Mouse (Mus musculus) lung, postnatal 4 days (tissue): Measurements from ENCODE around the gene Rab8b.
A peak's percentile ranks its signal among the peaks of the same experiment; 100 is the strongest.
"Not testable (repeated sequence)": the region's sequence is repeated elsewhere in the genome, so short reads cannot be mapped to it uniquely, and the experiment has no call there.

ENCODE experiments used
- DNase-seq, 2 experiments: peaks; one replicate each; pipeline ENCODE4 v3.0.0; 2021

Gene Rab8b

DNA sequence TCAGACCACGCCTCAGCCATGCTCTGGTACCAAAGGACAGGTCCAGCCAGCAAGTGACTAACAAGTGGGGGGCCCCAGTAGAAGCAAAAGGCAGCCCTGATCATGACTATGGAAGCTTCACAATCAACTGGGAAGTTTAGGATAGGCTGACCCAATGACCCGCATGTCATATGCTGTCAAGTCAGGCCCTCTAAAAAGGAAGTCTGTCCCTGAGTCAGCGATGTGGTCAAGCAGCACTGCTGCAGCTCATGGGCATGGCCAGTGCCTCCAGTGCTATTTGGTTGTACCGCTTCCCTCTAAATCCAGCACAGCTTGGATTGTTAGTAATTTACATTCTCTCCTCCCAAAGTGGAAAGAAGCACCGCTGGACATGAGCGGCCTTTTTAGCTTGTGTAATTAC is 32.7 kb downstream of the Rab8b start:
- DNase-seq, result peak; percentile 36 to 41

- DNase-seq, result no peak
Observed at GRCm38 (mm10) chr9:66886366-66886765, 33.1 kb downstream of the Rab8b start.

DNA sequence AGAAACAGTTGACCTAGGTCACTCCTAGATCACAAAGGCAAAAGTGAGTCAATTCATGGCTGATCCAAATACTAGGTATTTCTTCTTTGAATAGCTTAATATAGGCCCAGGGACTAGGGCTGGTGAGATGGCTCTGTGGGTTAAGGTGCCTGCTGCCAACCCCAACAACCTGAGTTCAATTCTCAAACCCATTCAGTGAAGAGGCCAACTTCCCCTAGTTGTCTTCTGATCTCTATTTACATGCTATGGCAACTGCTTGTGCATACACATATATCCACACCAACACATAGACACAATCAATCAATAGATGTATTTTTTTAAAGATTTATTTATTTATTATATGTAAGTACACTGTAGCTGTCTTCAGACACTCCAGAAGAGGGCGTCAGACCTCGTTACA is 34.9 kb downstream of the Rab8b start:
- no peak for DNase-seq

DNA sequence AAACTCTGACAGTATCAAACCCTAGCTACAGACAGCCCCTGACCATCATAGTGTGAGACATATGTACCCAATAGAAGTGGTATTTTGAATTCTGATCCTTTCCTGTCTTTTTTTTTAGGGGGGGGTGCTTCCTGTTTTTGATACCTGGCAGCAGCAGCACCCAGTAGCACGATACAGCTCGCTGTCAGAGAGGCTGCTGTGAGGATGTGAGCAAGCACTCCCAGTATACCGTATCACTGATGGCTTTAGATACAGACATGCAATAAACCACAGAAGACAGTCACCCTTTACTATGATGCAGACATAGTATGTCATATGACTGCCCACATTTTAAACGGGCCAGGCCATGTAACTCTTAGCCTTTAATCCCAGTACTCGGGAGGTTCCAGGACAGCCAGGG is 36.0 kb downstream of the Rab8b start:
- no peak for DNase-seq

DNA sequence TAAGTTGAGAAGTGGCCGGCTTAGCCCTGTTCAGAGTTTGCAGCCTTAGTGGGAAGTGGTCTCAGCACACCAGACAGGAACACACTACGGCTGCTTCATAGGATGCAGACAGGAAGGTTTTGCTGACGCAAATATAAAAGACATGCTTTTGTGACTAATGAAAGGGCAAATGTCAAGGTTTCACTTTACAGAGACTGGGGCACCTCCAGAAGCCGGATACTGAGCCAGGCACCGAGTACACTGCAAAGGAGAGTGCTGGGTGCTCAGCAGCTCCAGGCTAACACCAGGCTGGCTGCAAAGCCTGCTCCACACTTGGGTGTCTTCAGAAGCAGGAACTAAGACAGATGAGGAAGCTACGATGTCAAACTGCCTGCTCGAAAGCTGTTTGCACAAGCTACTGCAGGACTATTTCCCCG is 37.1 kb downstream of the Rab8b start:
- peak; percentile 32 to 47 for DNase-seq

DNA sequence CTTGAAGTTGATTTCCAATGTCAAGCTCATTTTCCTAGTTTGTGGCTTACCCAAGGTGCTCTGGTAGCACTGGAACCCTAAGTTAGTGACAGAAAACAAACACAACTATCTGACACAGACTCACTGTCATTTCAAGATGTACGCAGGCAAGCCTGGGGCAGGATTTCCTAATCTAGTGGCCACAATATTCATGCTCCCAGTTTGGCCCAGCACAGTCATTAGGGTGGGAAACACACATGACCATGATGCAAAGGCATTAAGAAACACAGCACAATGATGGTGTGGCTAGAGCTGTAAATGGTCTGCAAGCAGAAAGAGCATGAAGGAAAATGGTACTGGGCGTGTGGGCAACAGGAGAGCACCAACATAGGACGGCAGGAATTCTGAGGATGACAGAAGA is 37.6 kb downstream of the Rab8b start:
- no peak for DNase-seq

DNA sequence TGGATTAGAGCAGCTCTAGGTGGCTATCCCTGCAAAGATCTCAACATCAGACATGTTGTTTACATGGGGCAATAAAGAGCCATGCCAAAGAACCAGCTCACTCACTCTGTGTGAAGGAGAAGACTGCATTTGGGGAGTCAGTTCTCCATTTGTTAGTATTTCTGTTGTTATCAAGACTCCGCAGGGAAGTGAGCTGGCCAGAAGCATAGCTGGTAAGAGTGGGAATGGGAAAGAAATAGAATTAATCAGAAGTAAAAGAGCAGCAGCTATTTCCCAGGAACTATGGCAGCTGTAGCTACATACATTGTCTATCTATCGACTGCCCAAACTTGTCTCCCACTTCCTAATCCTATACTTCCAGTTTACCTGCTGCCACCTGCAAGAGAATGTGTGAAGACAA is 38.7 kb downstream of the Rab8b start:
- no peak for DNase-seq

DNA sequence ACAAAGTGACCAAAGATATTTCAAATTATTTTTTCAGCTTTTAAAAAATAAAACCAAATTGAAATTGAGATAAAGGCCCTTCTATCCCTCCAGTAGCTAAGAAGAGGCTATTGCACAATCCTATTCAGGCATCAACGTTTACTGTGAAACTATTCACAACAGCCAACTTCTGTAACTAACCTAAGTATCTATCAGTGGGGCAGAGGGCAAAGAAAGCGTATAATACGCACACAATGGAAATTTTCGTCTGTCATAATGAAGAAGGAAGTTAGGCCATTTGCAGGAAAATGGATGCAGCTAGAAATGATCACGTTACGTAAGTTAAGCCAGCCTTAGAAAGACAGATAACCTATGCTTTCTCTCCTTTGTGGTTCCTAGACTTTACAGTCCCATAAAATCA is 40.0 kb downstream of the Rab8b start:
- no peak for DNase-seq

DNA sequence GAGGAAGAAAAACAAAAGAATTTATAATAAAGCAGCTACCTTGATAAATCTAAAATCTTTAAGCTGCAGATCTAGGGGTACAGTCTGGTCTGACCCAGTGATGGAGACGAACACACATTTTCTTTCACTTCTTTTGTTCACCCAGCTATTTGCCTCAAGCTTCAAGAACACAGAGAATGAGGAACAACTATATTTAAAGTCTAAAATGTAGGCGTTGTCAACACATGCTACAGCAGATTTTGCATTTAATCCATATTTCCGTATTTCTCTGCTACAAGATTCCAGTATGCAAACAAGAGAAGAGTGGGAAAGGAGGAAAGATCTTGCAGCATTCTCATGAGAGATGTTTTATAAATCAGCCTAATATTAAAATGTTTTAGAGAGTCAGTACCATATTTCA is 40.6 kb downstream of the Rab8b start:
- no peak for DNase-seq

DNA sequence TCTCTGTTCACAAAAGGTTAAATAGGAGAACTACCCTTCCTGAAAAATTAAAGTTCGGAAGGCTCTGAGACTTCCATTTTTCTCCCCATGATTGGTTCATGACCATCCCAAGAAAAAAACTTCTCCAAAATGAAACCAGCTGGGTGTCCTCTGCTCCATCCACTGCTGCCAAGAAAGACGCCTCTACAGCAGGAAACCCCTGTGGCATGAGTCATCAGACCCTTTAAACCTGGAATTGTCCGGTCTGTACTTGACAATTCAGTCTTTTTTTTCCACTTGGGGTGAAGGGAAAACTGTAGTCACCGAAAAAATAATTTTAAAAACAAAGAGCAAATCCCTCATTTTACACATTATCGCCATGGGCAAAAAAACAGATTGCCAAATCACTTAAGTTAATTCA is 42.9 kb downstream of the Rab8b start:
- DNase-seq, result peak; percentile 36 to 63

GRCm38 (mm10) chr9:66874297-66874696 is 45.2 kb downstream of the Rab8b start:
- no peak for DNase-seq

- DNase-seq, result no peak
Observed at GRCm38 (mm10) chr9:66873531-66873930, 46.0 kb downstream of the Rab8b start.

- DNase-seq, result not testable (repeated sequence)
Observed at GRCm38 (mm10) chr9:66873009-66873408, 46.5 kb downstream of the Rab8b start.

GRCm38 (mm10) chr9:66872015-66872727 is 47.3 kb downstream of the Rab8b start:
- DNase-seq, result peak; percentile 71 to 88

- DNase-seq, result no peak
Observed at GRCm38 (mm10) chr9:66864708-66865107, 54.8 kb downstream of the Rab8b start.

- DNase-seq, result peak in 1 of 2 experiments; percentile 44
Observed at GRCm38 (mm10) chr9:66863456-66863855, 56.0 kb downstream of the Rab8b start.

DNA sequence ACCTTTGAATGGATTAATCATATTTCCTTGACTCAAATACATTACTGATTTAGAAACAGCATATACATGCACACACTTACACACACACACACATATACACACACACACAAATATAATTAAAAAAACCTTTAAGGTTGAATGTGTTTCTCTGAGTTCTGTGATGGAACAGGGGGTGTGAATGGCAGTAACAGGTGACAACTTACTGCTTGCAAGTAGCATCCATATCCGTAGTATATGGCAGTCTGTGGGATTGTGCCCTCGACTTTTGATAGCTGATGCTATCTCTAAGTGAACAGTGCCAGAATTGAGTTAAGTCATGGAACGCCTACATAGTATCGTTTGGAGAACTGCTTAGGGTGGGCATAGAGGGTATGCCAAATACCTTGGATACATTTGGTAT is 57.3 kb downstream of the Rab8b start:
- no peak for DNase-seq

DNA sequence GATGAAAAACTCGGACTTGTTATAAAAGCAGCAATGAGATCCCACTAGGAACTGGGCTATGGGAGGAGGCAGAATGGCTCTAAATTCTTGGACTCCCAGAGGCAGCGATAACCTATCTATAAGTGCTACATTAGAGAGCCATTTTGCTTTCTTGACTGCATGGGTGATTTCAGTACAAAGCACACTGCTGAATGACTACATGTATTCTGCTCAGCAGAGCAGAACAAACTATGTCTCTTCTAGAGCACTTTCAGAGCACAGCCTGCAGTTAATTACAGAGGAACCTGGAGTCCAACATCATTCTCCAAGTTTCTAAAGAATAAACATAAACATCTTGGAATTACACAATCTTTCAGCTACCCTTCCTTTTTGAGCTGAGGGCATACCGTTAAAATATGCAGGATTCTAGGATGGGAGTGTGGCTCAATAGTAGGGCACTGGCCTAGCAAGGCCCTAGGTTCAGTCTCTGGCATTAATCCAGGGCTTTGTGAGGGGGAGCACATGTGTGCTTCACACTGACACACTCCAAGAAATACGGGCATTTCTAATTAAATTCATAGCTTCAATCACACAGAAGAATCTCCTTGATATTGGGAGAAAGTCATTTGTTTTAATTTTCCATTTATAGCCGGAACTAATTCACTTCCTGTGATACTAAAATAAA is 58.3 kb downstream of the Rab8b start:
- DNase-seq, result no peak

DNA sequence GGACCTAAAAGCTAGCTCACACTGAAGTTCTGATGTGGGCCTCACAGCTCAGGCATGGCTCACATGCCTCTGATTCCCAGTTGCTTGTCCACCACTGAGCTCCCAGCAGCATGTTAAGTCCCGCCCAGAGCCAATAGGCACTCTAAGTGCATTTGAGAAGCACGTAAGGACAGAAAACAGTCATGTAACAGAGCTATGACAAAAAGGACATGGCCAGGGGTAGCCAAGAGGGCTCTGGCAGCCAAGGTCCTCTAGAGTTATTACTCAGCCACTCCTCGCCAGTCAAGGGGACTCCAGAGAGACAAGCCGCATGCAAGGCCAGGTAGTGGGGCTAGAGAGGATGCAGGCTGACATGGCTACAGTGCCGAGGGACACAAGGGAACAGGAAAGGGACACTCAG is 60.0 kb downstream of the Rab8b start:
- peak in 1 of 2 experiments; percentile 26 for DNase-seq

DNA sequence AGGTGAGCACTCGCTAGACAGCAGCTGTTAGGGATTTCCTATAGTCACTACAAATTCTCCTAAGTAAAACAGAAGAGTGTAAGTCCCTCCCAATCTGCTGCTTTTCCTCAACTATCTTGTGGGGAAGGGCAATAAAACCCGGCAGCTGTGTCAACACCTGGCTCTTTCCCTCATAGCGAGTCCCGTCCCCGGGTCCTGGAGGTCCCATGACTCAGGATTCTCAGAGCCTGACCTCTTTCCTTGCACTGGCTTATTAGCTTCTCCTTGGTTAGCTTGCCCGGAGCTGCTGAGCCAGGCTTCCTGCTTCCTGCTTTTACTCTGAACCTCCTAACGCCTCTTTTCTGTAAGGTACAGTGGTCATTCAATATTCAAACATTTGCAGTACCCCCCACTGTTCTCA is 63.6 kb downstream of the Rab8b start:
- no peak for DNase-seq

GRCm38 (mm10) chr9:66852592-66852991 is 66.9 kb downstream of the Rab8b start:
- no peak for DNase-seq

DNA sequence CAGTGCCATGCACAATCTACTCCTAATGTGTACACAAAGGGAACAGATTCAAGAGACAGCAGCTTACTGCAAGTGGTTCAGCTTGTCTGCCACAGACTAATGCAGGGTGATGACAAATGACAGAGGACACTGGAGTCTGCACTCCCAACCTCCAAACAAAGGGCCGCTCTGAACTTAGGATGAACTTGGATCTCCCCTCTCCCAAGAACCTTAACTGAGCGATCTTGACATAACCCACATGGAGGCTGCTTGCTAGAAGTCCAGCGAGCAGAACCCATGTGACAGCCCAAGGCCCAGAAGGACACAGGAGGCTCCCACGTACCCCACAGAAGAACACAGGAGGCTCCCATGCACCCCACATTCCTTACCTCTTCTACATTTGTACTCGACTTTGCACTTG is 68.5 kb downstream of the Rab8b start:
- peak in 1 of 2 experiments; percentile 28 for DNase-seq

DNA sequence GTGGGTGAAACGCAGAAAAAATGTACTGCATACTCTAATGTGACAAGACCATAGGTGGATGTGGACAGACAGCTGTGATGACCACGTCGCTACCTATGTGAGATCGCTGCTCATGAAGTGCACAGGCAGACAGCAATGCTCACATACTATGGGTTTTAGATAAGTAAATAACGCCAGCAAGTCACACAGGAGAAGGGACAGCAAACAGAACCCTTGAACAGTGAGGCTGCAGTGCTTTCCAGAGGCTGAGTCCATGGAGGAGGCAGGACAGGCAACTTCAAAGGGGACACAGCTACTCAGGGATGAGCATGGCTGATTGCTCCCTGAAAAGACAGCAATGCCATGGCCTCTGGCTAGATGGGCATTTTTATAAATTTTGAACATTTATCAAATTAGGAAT is 72.7 kb downstream of the Rab8b start:
- DNase-seq, result no peak

GRCm38 (mm10) chr9:66835097-66835480 is 84.4 kb downstream of the Rab8b start:
- no peak for DNase-seq
